Mouse (Mus musculus): ENCODE measurements around the gene Amt.

- TF ChIP-seq CTCF (conservative IDR thresholded peaks at IDR 0.05; ENCODE audit: low read length) (no peak), NANOG (IDR thresholded peaks at IDR 0.05; ENCODE audit: borderline replicate concordance, low read length) (no peak), POU5F1 (IDR thresholded peaks at IDR 0.05; ENCODE audit: borderline replicate concordance, low read length) (no peak)
Measured at GRCm38 (mm10) chr9:108273485-108273884, 23.2 kb upstream of the Amt start.
